Mouse (Mus musculus) myocyte (in vitro differentiated cells): ENCODE results near the gene 1700122O11Rik.

ENCODE experiments used
- MAX ChIP-seq: IDR thresholded peaks from one replicate; pipeline ENCODE4 v1.6.1; 2011; ENCODE audit warnings: low read depth, mild to moderate bottlenecking, control low read depth
- POLR2A ChIP-seq: IDR thresholded peaks from one replicate; pipeline ENCODE4 v1.6.1; 2011; ENCODE audit warnings: low read depth, mild to moderate bottlenecking, control low read depth, moderate library complexity; ENCODE audit not compliant: insufficient read length
- TCF12 ChIP-seq: IDR thresholded peaks from one replicate; pipeline ENCODE4 v1.6.1; 2011; ENCODE audit warnings: mild to moderate bottlenecking, control low read depth; ENCODE audit not compliant: poor library complexity, insufficient read depth, severe bottlenecking
- USF1 ChIP-seq: IDR thresholded peaks from one replicate; pipeline ENCODE4 v1.6.1; 2011; ENCODE audit warnings: low read depth, mild to moderate bottlenecking, control low read depth, moderate library complexity

GRCm38 (mm10) chr17:48002486-48002885, 35.6 kb downstream of the 1700122O11Rik start:
- TF ChIP-seq MAX (no peak), TCF12 (no peak), POLR2A (no peak), USF1 (no peak)
